Mouse (Mus musculus) bone marrow, adult 2 months (tissue): ENCODE data around the gene Dxo.

Experiments
- CTCF ChIP-seq: fragments of 200-500 bp; IDR thresholded peaks from 2 replicates; pipeline ENCODE4 v1.5.1; 2011; ENCODE audit warnings: low read length, control low read depth; ENCODE audit not compliant: control insufficient read depth, insufficient read depth
- POLR2A ChIP-seq: fragments of 200-500 bp; IDR thresholded peaks from 2 replicates; pipeline ENCODE4 v1.6.1; 2011; ENCODE audit warnings: low read depth, mild to moderate bottlenecking, control low read depth, low read length, borderline replicate concordance; ENCODE audit not compliant: control insufficient read depth

- TF ChIP-seq CTCF (no peak), POLR2A (no peak)
Measured at GRCm38 (mm10) chr17:34879336-34879879, 42.6 kb downstream of the Dxo start, which contains the start of gene Zbtb12.
